Mouse (Mus musculus): ENCODE results near the gene Tnfaip2.

Tnfaip2 gene

DNA sequence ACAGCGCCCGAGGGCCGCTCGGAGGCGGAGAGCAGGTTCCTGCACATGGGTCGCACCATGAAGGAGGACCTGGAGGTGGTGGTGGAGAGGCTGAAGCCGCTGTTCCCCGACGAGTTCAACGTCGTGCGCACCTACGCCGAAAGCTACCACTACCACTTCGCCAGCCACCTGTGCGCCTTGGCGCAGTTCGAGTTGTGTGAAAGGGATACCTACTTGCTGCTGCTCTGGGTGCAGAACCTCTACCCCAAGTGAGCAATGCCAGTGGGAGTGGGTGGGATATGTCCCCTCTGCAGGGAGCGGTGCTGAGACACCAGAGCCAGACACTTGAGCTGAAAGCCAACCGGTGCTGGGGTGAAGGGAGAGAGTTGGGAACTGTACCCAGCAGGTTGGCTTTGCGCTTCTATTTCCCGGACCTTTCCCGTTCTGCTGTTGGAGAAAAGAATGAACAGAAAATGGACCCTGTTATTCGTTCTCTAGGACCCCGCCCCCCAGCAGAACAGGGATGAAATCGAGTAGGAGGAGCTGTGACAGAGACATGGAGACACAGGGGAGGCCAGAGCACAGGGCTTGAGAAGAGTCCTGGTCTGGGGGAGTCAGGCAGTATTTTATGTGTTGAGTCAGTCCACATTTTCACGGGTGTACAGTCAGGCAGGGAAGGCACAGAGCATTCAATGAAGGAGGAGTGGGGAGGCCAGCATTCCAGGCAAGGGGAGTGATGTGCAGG lies 3.8 kb downstream of the Tnfaip2 start:
- DNase-seq (ENCODE audit: low read depth): no peak

- DNase-seq (ENCODE audit: low read depth): no peak
Measured at GRCm38 (mm10) chr12:111446745-111447144, 4.5 kb downstream of the Tnfaip2 start.

- no peak for DNase-seq (ENCODE audit: low read depth)
Measured at GRCm38 (mm10) chr12:111447350-111447749, 5.1 kb downstream of the Tnfaip2 start.

- DNase-seq (ENCODE audit: low read depth): no peak
Measured at GRCm38 (mm10) chr12:111447898-111448760, 5.9 kb downstream of the Tnfaip2 start.

GRCm38 (mm10) chr12:111448931-111449705 lies 6.8 kb downstream of the Tnfaip2 start:
- DNase-seq (ENCODE audit: low read depth): peak; percentile 72

- no peak for DNase-seq (ENCODE audit: low read depth)
Measured at GRCm38 (mm10) chr12:111450359-111450758, 8.1 kb downstream of the Tnfaip2 start.

DNA sequence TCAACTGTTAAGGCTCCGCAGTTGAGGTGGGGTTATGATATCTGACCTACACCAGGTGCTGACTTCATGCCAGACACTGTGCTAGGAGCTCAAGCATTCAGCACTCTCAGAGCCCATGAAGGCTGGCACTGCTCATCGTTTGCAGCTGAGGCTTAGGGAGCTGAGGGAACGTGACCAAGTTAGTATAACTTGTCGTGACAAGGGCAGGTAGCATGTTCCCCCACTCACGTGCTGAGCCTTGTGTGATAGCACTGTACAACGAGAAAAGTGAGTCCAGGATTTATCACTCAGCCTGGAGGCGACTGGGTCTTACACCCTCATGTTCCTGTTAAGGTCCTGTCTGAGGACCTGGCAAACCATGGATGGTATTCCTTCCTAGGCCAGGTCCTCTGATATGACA lies 9.3 kb downstream of the Tnfaip2 start:
- no peak for DNase-seq (ENCODE audit: low read depth)

GRCm38 (mm10) chr12:111454021-111454420 lies 11.8 kb downstream of the Tnfaip2 start:
- peak; percentile 27 for DNase-seq (ENCODE audit: low read depth)

- DNase-seq (ENCODE audit: low read depth): peak; percentile 66
Measured at GRCm38 (mm10) chr12:111454543-111455280, 12.4 kb downstream of the Tnfaip2 start.

- peak; percentile 50 for DNase-seq (ENCODE audit: low read depth)
Measured at GRCm38 (mm10) chr12:111455311-111455846, 13.1 kb downstream of the Tnfaip2 start.

GRCm38 (mm10) chr12:111455860-111456259 lies 13.6 kb downstream of the Tnfaip2 start:
- peak; percentile 51 for DNase-seq (ENCODE audit: low read depth)

DNA sequence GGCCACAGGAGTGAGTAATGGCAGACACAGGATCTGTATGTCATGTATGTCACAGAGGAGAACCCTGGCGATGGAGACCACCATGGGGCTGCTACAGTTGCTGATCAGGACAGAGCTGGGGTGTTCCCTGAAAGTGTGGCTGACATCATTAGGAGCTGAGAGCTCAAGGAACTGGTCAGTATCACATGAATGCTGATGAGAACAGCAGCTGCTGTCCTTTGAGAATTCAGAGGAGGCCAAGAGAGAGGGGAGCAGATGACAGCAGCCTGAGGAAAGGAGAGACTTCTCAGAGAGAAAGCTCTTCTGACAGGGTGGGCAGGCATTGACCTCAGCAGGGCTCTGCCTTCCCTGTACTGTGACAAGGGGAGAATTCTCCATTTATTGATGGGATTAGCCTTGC lies 15.5 kb downstream of the Tnfaip2 start:
- no peak for DNase-seq (ENCODE audit: low read depth)

DNA sequence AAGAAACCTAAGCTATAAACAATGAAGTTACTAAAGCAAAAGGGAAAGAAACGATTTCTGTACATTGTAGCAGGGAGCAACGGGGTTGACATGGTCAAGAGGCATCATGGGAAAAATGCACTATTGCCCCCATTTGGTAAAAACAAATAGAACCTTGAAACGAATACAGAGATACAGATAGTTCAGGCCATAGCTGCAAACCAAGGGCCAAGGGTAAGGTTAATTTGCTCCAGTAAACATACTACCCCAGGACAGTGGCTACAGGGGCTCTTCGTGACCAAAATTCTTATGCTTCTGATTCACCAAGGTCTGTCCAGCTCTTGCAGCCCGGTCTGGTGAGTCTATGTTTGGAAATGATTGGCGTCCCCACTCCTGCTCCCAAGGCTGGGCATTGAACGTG lies 21.3 kb downstream of the Tnfaip2 start:
- DNase-seq (ENCODE audit: low read depth): no peak

DNA sequence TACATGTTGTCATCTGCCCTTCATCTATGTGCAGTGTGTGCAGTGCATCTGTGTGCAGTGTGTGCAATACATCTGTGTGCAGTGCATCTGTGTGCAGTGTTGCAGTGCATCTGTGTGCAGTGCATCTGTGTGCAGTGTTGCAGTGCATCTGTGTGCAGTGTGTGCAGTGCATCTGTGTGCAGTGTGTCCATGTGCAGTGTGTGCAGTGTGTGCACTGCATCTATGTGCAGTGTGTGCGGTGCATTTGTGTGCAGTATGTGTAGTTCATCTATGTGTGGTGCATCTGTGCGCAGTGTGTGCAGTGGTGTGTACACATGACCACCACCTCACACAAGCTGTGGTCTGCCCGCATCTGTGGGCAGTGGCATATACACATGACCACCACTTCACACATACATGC lies 24.1 kb downstream of the Tnfaip2 start:
- no peak for DNase-seq (ENCODE audit: low read depth)

- DNase-seq (ENCODE audit: low read depth): peak; percentile 29
Measured at GRCm38 (mm10) chr12:111468206-111468605, 25.9 kb downstream of the Tnfaip2 start.

GRCm38 (mm10) chr12:111469507-111469906 lies 27.2 kb downstream of the Tnfaip2 start:
- peak; percentile 86 for DNase-seq (ENCODE audit: low read depth)

DNA sequence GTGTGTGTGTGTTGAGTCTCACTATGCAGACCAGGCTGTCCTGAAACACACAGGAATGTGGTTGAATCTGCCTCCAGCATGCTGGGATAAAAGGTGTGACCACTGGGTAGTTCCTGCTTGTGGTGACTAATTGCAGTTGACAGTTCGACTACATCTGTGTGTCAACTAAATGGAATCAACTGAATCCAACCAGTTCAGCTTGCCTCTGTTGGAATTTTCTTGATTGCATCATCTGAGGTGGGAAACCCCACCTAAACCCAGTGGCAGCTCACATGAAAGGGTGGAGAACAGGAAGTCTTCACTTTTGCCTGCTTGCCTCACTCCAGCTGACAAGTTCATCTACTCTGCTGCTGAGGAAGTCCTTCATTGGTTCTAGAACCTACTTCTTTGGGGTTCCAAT lies 28.9 kb downstream of the Tnfaip2 start:
- DNase-seq (ENCODE audit: low read depth): peak; percentile 44

DNA sequence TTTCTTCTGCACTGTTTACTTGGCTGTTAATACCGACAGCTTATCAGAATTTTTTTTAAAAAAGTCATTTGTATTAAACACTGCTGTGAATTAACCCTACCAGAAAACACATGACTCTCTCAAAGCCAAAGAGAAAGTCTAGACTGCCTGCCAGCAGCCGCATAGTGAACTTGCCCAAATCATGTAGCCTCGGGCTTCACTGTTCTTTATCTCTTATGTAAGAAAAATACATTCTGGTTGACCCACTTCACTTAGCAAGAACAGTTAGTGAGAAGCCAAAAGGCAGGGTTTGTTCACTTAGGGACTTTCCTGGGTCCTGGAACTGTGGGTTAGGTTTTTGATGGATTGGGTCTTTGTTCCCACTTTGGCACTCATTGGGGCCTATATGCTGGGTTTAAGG lies 29.5 kb downstream of the Tnfaip2 start:
- peak; percentile 81 for DNase-seq (ENCODE audit: low read depth)

DNA sequence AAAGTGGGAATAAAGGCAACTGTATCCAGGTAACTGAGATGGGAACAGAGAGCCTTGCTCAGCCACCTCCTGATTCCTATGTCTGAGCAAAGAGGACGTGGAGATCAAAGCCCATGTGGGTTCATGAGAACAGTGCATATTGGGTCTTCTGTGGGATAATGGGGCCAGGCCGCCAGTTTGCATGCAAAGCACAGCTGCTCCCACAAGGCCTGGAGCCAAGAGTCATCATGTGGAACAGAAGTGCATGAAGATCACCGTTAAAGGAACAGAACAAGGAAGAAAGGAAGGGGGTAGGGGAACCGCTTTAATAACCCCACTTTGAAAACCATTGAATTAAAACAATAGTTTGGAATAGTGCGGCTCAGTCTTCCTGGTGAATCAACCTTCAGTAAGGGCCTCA lies 30.6 kb downstream of the Tnfaip2 start:
- no peak for DNase-seq (ENCODE audit: low read depth)

GRCm38 (mm10) chr12:111474384-111474783 lies 32.1 kb downstream of the Tnfaip2 start:
- no peak for DNase-seq (ENCODE audit: low read depth)

GRCm38 (mm10) chr12:111474893-111475643 lies 32.8 kb downstream of the Tnfaip2 start:
- peak; percentile 99 for DNase-seq (ENCODE audit: low read depth)

Measured in NIH3T3 (cell line).